Mouse (Mus musculus) bone marrow macrophage, adult 2 months (primary cell): ENCODE data around the gene Sh3rf3. TPM values are rescaled to one million over a fixed set of nuclear protein-coding genes. Genes with fewer than 3 reads are reported as not detected.

Experiments
- H3K27ac ChIP-seq: 2 replicates; pipeline ENCODE4 v1.5.1; 2012; ENCODE audit warnings: low read depth, low read length; ENCODE audit not compliant: insufficient read depth
- H3K4me1 ChIP-seq: 2 replicates; pipeline ENCODE4 v1.6.1; 2012; ENCODE audit warnings: low read length; ENCODE audit not compliant: control insufficient read depth, insufficient read depth
- H3K4me3 ChIP-seq: 2 replicates; pipeline ENCODE4 v1.5.1; 2012; ENCODE audit warnings: mild to moderate bottlenecking, low read length, moderate library complexity; ENCODE audit not compliant: insufficient read depth
- CTCF ChIP-seq: IDR thresholded peaks from 2 replicates; pipeline ENCODE4 v1.5.1; 2012; ENCODE audit warnings: low read depth, mild to moderate bottlenecking, low read length, moderate library complexity
- POLR2A ChIP-seq: IDR thresholded peaks from 2 replicates; pipeline ENCODE4 v1.6.1; 2012; ENCODE audit warnings: mild to moderate bottlenecking, low read depth, low read length, borderline replicate concordance
- polyA plus RNA-seq: library from polyadenylated mRNA; stranded (reverse); fragments of >200 nt; gene quantifications from 2 replicates; pipeline ENCODE4 v1.2.4, GENCODE M21; 2012; ENCODE audit not compliant: missing spikeins, insufficient read depth, insufficient read length

Sh3rf3 gene
- polyA plus RNA-seq, 1 experiment, result not detected

- H3K27ac ChIP-seq, result no peak overlapping the region
- no peak for TF ChIP-seq CTCF
- no peak for TF ChIP-seq POLR2A
- H3K4me1 ChIP-seq, result no peaks in the 10 kb centered on the region
- no peak overlapping the region for H3K4me3 ChIP-seq
Observed at GRCm38 (mm10) chr10:58854548-58855198, 41.5 kb downstream of the Sh3rf3 start.

DNA sequence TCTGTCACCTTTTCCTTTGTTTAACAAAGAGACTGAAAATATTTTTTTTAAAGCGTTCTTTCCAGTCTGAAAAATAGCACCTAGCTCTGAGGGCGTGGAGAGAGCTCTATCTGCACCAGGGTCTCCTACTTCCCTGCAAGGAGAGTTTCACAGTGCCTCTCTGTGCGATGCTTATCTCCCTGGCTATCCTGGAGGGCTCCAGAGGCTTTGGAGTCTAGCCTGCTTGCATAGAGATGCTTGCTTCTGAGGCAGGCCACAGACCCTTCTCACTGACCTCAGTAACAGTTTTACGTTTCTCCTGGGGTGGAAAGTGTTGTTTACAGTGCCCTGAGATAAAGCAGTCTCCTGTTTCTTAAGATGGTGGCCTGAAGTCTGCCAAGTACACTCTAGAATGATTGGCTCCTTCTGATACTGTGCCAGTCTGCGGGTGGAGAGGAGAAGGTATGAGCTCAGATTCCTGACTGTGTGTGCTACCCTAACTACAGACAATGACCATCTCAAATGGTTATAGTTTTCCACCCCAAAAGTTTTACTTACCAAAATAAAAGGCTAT lies 42.1 kb downstream of the Sh3rf3 start:
- Histone ChIP-seq H3K27ac (no peak overlapping the region), H3K4me3 (no peak overlapping the region), H3K4me1 (no peaks in the 10 kb centered on the region)
- TF ChIP-seq CTCF, result no peak
- no peak for TF ChIP-seq POLR2A

GRCm38 (mm10) chr10:58855814-58856213 lies 42.7 kb downstream of the Sh3rf3 start:
- Histone ChIP-seq H3K4me3 (no peak overlapping the region), H3K4me1 (no peaks in the 10 kb centered on the region), H3K27ac (no peak overlapping the region)
- TF ChIP-seq POLR2A (no peak), CTCF (no peak)

- Histone ChIP-seq H3K4me3 (no peak overlapping the region), H3K4me1 (no peaks in the 10 kb centered on the region), H3K27ac (no peak overlapping the region)
- TF ChIP-seq POLR2A, result no peak
- no peak for TF ChIP-seq CTCF
Observed at GRCm38 (mm10) chr10:58856742-58857141, 43.6 kb downstream of the Sh3rf3 start.

GRCm38 (mm10) chr10:58864735-58865134 lies 51.6 kb downstream of the Sh3rf3 start:
- H3K4me3 ChIP-seq, result no peak overlapping the region
- no peak overlapping the region for H3K27ac ChIP-seq
- no peak for TF ChIP-seq CTCF
- TF ChIP-seq POLR2A, result no peak
- no peaks in the 10 kb centered on the region for H3K4me1 ChIP-seq

GRCm38 (mm10) chr10:58867536-58867935 lies 54.4 kb downstream of the Sh3rf3 start:
- TF ChIP-seq CTCF (no peak), POLR2A (no peak)
- Histone ChIP-seq H3K4me1 (no peaks in the 10 kb centered on the region), H3K27ac (no peak overlapping the region), H3K4me3 (no peak overlapping the region)

DNA sequence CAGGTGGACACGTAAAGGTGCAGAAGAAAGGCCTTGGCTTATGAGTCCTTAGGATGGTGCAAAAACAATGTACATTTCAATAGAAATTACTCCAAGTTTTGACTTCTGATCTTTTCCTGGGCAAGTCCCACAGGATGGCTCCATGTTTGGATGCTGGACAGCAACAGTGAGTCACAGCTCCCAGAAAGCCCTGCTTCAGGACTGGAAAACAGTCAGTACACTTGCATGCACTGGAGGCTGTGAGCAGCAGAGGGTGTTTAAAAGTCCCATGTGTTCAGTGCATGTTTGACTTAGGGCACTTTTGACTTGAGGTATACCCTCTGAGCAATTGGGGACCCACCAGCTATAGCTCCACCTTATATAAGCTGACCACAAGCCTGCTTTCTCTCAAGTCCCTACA lies 56.7 kb downstream of the Sh3rf3 start:
- Histone ChIP-seq H3K4me3 (no peak overlapping the region), H3K4me1 (no peaks in the 10 kb centered on the region), H3K27ac (no peak overlapping the region)
- no peak for TF ChIP-seq CTCF

GRCm38 (mm10) chr10:58871149-58871820 lies 58.1 kb downstream of the Sh3rf3 start:
- no peak overlapping the region for H3K27ac ChIP-seq
- no peak overlapping the region for H3K4me3 ChIP-seq
- no peaks in the 10 kb centered on the region for H3K4me1 ChIP-seq
- TF ChIP-seq CTCF (no peak), POLR2A (no peak)

DNA sequence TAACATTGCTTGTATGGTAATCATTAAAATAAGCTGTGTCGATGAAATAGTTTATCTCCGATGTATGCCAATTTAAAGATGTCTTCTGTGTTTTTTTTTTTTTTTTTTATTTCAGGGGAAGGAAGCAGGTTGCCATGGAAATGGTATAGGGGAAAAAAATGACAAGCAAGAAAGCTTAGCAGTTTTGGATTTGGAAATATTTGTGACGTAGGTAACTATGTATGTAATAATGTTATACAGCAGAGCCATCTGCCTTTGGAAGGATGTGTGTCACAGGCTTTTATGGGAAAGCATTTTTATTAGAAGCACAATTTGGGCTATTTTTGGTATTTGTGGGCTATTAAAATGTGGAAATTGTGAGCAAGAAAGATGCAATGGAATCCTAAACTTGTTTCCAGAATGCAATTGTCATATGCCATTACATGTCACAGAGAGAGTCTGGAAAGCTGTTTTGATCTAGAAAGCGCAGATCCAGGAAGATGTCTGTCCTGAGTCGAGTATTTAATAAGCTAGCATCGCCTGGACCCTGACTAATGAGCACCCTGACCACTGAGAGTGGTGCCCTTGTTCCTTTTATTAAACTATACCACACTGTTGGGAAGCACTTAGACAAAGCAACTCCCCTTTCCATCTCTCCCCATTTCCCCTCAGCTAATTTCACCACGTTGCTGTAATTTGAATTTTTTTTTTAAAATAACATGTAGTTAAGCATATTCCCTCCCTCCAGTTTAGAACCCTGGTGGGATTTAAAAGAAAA lies 58.8 kb downstream of the Sh3rf3 start:
- Histone ChIP-seq H3K4me3 (no peak overlapping the region), H3K27ac (no peak overlapping the region), H3K4me1 (no peaks in the 10 kb centered on the region)
- TF ChIP-seq POLR2A, result no peak
- no peak for TF ChIP-seq CTCF

DNA sequence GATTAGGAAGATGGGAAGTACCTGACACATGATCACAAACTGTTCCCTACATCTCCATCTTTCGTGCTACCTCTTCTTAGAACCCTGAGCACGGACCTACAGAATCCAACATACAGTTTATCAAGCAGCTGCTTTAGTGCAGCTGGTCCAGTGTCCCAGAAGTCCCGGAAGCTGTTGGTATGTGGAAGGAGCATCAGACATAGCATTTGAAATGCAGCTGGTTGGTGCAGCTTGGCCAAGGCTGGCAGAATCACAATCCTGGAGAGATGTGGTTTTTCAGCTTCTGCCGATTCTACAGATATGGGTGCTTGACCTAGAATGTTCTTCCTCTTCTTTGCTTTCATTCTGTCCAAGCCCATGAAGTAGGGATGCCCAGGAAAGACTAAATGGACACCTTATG lies 64.7 kb downstream of the Sh3rf3 start:
- no peaks in the 10 kb centered on the region for H3K4me1 ChIP-seq
- TF ChIP-seq POLR2A (no peak), CTCF (no peak)
- H3K27ac ChIP-seq, result no peak overlapping the region
- no peak overlapping the region for H3K4me3 ChIP-seq
